Mouse (Mus musculus) adrenal gland, postnatal 10 days (tissue): ENCODE measurements around the gene Slc30a6. TPM values are rescaled to one million over a fixed set of nuclear protein-coding genes. Genes with fewer than 3 reads are reported as not detected.
"Not testable (repeated sequence)": the region's sequence is repeated elsewhere in the genome, so short reads cannot be mapped to it uniquely, and the experiment has no call there.

Source experiments
- DNase-seq: peaks from one replicate; pipeline ENCODE4 v3.0.0; 2021; ENCODE audit warnings: mixed read lengths
- total RNA-seq, 2 experiments: library from RNA; stranded (reverse); gene quantifications; 2 replicates each; pipeline ENCODE4 v1.2.3; 2021

Gene Slc30a6
- total RNA-seq, 2 experiments from 2014 or later: 19.5 TPM

DNA sequence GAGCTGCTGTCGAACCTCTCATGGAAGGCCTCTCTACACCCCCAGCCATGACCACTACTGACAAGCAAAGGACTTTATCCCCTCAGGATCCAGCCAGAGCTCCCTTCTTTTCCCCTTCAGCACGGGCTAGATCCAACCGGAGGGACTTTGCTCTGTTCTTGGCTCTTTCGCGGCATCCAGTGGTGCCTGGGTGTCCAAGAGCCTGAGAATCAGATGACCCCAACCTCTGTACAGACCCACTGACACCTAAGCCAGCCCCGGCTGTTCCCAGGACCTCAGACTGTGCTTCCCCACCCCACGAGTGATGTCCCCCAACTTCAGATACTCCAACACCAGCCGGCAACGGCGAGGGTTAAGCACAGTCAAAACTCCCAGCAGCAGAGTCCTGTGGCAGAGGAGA, 54.4 kb downstream of the Slc30a6 start:
- DNase-seq: no peak

DNA sequence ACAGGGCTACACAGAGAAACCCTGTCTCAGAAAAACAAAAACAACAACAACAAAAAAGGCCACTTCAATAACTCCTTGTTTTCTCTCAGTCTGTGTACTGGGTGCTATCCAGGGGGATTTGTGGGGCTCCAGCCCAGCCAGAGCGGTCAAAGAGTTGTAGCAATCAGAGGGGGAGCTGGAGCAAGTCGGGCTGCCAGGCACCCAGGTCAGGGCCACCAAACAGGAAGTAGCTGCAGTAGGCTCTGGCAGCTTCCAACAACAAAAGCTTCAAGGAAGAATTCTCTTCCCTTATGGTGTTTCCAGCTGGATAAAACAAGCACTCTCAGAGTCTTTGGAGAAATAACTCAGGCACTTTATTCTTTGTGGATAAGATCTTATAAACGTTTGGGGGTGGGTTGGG, 58.5 kb downstream of the Slc30a6 start:
- DNase-seq: no peak

DNA sequence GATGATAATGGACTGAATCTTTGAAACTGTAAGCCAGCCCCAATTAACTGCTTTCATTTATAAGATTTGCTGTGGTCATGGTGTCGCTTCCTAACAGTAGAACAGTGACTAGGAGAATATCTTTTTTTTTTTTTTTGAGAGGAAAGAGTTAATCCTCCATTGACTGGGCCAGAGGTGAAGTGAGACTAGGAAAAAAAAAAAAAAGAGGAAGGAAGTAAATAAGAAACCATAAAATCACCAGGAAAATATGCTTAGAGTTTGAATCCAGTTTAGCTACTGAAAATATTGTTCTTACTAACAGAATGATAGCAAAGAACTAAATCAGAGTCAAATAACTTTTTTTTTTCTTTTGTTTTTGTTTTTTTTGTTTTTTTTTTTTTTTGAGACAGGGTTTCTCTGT, 59.3 kb downstream of the Slc30a6 start:
- DNase-seq: no peak

DNA sequence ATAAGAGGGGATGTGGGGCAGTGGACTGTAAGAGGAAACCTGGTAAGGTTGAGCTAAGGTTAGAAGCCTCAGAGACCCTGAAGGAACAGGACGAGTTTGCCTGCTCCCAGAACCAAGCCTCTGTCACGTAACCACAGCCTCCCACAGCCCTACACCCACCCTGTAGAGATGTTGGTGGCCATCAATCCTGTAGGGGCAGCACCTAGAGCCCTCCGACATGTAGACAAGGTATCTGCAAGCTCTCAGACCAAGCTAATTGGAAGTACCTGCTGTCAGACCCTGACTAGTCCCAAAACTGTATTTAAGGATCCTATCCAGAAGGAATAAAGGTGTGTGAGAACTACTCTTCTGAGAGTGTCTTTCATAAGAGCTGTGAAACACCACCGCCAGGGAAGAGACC, 60.0 kb downstream of the Slc30a6 start:
- no peak for DNase-seq

DNA sequence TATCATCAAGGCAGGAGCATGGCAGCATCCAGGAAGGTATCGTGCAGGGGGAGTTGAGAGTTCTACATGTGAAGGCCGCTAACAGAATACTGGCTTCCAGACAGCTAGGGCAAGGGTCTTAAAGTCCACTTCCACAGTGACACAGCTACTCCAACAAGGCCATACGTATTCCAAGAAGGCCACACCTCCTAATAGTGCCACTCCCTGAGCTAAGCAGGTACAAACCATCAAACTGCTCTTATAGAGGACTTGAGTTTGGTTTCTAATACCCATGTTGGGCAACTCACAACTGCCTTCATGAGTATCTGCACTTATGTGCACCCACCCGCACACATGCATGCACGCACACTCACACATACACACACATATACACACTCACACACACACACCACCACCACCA, 61.4 kb downstream of the Slc30a6 start:
- DNase-seq: no peak

DNA sequence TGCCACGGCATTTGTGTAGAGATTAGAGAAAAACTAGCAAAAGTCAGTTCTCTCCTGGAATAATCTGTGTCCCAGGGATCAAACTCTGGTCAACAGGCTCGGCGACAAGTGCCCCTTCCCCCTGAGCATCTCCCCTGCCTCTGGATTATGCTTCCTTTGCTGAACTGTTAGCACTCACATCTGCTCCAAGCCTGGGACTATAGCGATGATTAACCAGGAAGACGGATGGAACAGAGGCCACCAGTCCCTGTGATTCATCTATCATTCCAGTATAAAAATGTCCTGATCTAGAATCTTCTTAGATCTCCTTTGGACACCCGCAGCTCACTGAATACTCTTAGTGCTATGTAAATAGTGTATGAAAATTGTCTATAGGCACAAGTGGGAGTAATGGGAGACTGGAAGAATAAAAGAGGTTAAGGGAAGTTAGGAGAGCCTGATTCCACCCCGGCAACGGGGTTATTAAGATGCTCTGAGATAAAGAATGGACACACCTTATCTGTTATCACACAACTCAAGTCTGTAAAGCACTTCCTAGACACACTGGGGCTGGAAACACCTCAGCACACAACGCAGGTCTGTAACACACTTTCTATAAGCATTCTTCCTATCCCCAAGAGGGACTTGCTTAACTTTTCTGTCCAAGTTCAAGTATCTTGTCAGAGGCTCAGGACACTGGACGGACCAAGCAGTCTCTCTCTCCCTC, 62.7 kb downstream of the Slc30a6 start:
- no peak for DNase-seq

DNA sequence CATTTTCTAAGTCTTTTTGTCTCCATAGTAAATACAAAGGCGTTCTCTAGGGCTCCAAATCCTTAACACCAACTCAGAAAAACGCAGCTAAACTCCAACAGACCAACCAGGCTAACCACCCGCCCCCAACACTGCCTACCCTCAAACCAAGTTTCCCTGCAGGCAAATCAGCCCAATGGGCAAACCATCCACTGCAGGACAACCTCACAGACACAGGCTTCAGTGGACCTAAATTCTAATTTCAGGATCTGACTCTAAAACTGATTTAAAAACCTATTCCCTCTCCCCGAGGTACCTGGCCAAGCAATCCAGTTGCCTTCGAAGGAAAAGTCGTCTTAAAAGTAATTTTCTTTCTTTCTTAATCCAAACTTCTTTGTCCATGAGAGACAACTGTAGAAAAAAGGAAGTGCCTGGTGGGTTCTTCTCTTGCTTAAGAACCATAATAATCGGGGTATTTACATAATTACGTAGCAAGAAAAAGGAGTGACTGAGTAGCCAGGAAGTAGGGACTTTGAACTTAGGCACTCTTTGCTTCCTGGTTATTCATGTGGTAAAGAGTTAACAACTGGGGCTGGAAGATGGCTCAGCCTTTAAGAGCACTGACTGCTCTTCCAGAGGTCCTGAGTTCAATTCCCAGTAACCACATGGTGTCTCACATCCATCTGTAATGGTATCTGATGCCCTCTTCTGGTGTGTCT, 63.5 kb downstream of the Slc30a6 start, which contains the start of gene Nlrc4:
Nlrc4 (minus strand) TSS at position 432 of the 698 bp plus-strand sequence.
- no peak for DNase-seq

DNA sequence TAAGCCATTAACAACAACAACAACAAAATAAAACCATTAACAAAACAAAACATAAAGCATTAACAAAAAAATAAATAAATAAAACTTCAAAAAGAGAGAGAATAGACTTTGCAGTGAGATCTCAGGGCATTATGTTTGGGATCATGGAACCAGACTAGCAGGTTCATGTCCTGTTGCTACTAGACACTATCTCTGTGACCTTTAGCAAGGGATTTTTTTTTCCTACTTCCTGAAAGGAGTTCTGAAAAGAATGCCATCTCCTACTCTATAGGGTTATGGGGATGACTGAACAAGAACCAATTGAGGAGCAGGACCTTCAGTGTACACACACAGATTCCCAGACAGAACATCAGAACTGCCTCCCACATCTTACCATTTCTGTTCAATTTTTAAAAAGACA, 68.1 kb downstream of the Slc30a6 start:
- no peak for DNase-seq

DNA sequence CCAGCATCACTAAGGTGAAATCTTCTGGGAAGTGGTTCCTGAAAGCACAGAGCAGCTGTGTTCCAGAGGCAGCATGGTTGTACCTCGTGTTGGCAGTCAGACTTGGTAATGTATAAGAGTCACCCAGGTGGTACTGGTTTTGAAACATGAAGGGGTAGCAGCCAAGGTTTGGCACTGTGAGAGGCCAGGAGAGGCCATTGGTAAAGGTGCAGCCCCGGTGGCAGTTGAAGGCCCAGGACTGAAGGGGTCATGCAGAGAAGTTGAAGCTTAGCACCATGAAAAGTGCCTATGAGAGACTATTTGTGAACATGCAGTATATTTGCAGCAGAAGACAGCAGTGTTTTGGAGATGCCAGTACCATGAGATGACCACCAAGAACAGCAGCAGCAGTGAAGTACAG, 72.6 kb downstream of the Slc30a6 start:
- DNase-seq: not testable (repeated sequence)

DNA sequence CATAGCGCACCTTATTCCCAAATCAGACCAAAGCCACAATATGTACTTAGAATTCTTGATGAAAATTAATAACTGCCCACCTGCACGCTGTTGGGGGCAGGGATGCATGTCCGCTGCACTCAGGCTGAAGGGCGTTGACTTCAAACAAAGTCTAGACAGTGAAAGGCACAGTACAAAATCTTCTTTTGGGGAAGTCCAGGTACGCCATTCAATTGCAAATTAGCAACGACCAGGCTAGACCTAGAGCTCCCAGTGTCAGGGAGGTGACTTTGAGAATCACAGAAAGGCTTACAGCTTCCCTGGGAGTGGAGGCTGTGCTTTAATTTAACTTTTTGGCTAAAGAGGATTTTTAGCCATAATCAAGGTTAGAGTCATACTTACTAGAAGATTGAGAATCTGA, 74.7 kb downstream of the Slc30a6 start:
- DNase-seq: not testable (repeated sequence)

Other genes starting within 250 kb of the Slc30a6 start
- 10 to 100 TPM; 83.9 to 84.3 TPM for gene Memo1, start 100.1 kb upstream of the Slc30a6 start, total RNA-seq
- gene Dpy30, start 71.7 kb upstream of the Slc30a6 start, total RNA-seq: 100 to 1,000 TPM in 1 of 2 experiments, 10 to 100 TPM in 1; 88.2 to 100 TPM
- 10 to 100 TPM; 34.1 to 36.6 TPM for gene Spast, start 56.6 kb upstream of the Slc30a6 start, total RNA-seq
- gene Nlrc4, start 63.5 kb downstream of the Slc30a6 start, total RNA-seq: under 1 TPM; 0.39 to 0.42 TPM
- gene Yipf4, start 93.9 kb downstream of the Slc30a6 start, total RNA-seq: 100 to 1,000 TPM in 1 of 2 experiments, 10 to 100 TPM in 1; 95.8 to 108 TPM
- gene Birc6, start 132.7 kb downstream of the Slc30a6 start, total RNA-seq: 100 to 1,000 TPM in 1 of 2 experiments, 10 to 100 TPM in 1; 92.1 to 136 TPM